Mouse (Mus musculus) CH12.LX (cell line): Measurements from ENCODE around the gene Dab1. TPM values are rescaled to one million over a fixed set of nuclear protein-coding genes. Genes with fewer than 3 reads are reported as not detected.

Experiments used
- DNase-seq: peaks from one replicate; pipeline ENCODE4 v3.0.0-alpha.2; 2013; ENCODE audit errors: extremely low read depth
- H3K27ac ChIP-seq: 2 replicates; pipeline ENCODE4 v1.5.1; 2012; ENCODE audit warnings: low read depth, mild to moderate bottlenecking, control low read depth, moderate library complexity; ENCODE audit not compliant: insufficient read depth
- H3K27me3 ChIP-seq: replicated peaks from 2 replicates; pipeline ENCODE3; 2012; ENCODE audit warnings: inconsistent platforms
- H3K36me3 ChIP-seq, 2 experiments: replicated peaks in 1 of 2; 2 replicates each; pipeline versions ENCODE3 to v1.6.1; 2012; ENCODE audit warnings: inconsistent platforms in 1 of 2, low read length in 1 of 2, mild to moderate bottlenecking in 1 of 2, mixed read lengths in 1 of 2, moderate library complexity in 1 of 2; ENCODE audit not compliant: control insufficient read depth in 1 of 2, insufficient read depth in 1 of 2
- H3K4me1 ChIP-seq, 2 experiments: 2 replicates each; pipeline ENCODE4 v1.6.1; 2012; ENCODE audit warnings: inconsistent platforms in 1 of 2, moderate library complexity in 1 of 2; ENCODE audit not compliant: insufficient read depth in 2 of 2, control insufficient read depth in 1 of 2
- H3K4me2 ChIP-seq: 2 replicates; pipeline ENCODE4 v1.6.1; 2012; ENCODE audit warnings: low read depth, mild to moderate bottlenecking, control low read depth; ENCODE audit not compliant: poor library complexity, insufficient read depth, severe bottlenecking
- H3K4me3 ChIP-seq, 3 experiments: fragments of 150-350 bp in 1 of 3; sonication (generic) in 1 of 3; replicated peaks in 1 of 3; 2 replicates each; pipeline versions ENCODE3 to v1.5.1; 2011 to 2012; ENCODE audit warnings: low read depth in 2 of 3, low read length in 2 of 3, mild to moderate bottlenecking in 2 of 3, moderate library complexity in 2 of 3, control low read depth in 1 of 3, improper control_type of control experiment in 1 of 3, inconsistent platforms in 1 of 3, mixed read lengths in 1 of 3; ENCODE audit not compliant: poor library complexity in 1 of 3
- H3K79me2 ChIP-seq: replicated peaks from 2 replicates; pipeline ENCODE4 v1.6.1; 2012; ENCODE audit warnings: mild to moderate bottlenecking, moderate library complexity; ENCODE audit not compliant: control insufficient read depth, poor library complexity, insufficient read depth, severe bottlenecking; ENCODE audit errors: extremely low read depth
- H3K9ac ChIP-seq: 2 replicates; pipeline ENCODE4 v1.6.1; 2012; ENCODE audit warnings: low read depth, mild to moderate bottlenecking, control low read depth, moderate library complexity; ENCODE audit not compliant: insufficient read depth
- H3K9me3 ChIP-seq: replicated peaks from 2 replicates; pipeline ENCODE3; 2012; ENCODE audit warnings: low read length, inconsistent platforms, mixed read lengths
- E2F4 ChIP-seq: IDR thresholded peaks from 2 replicates; pipeline ENCODE4 v1.6.1; 2011; ENCODE audit warnings: low read depth, low read length, improper control_type of control experiment; ENCODE audit not compliant: insufficient replicate concordance
- ELF1 ChIP-seq: IDR thresholded peaks from 2 replicates; pipeline ENCODE4 v1.6.1; 2014; ENCODE audit warnings: low read depth, mild to moderate bottlenecking, inconsistent platforms, low read length, improper control_type of control experiment
- IRF4 ChIP-seq: IDR thresholded peaks from 2 replicates; pipeline ENCODE4 v1.6.1; 2014; ENCODE audit warnings: low read depth, mild to moderate bottlenecking, inconsistent platforms, low read length, improper control_type of control experiment
- JUND ChIP-seq: conservative IDR thresholded peaks from 2 replicates; pipeline ENCODE4 v1.6.1; 2011; ENCODE audit warnings: low read depth, low read length, improper control_type of control experiment
- MAFK ChIP-seq: IDR thresholded peaks from 2 replicates; pipeline ENCODE4 v1.6.1; 2011; ENCODE audit warnings: low read length, improper control_type of control experiment; ENCODE audit not compliant: insufficient replicate concordance
- MAZ ChIP-seq: IDR thresholded peaks from 2 replicates; pipeline ENCODE4 v1.6.1; 2012; ENCODE audit warnings: low read depth, mild to moderate bottlenecking, inconsistent platforms, low read length, improper control_type of control experiment, moderate library complexity
- MXI1 ChIP-seq: IDR thresholded peaks from 2 replicates; pipeline ENCODE4 v1.6.1; 2011; ENCODE audit warnings: mild to moderate bottlenecking, low read depth, low read length, improper control_type of control experiment
- NELFE ChIP-seq: IDR thresholded peaks from 2 replicates; pipeline ENCODE4 v1.6.1; 2011; ENCODE audit warnings: low read depth, low read length, improper control_type of control experiment
- RAD21 ChIP-seq: IDR thresholded peaks from 2 replicates; pipeline ENCODE4 v1.6.1; 2011; ENCODE audit warnings: low read depth, mild to moderate bottlenecking, low read length, improper control_type of control experiment, moderate library complexity
- SMC3 ChIP-seq: IDR thresholded peaks from 2 replicates; pipeline ENCODE4 v1.6.1; 2011; ENCODE audit warnings: low read depth, low read length, improper control_type of control experiment
- UBTF ChIP-seq: IDR thresholded peaks from 2 replicates; pipeline ENCODE4 v1.6.1; 2012; ENCODE audit warnings: low read depth, mild to moderate bottlenecking, inconsistent platforms, low read length, improper control_type of control experiment, moderate library complexity
- USF1 ChIP-seq: IDR thresholded peaks from 2 replicates; pipeline ENCODE4 v1.6.1; 2014; ENCODE audit warnings: low read depth, mild to moderate bottlenecking, inconsistent platforms, low read length, improper control_type of control experiment
- ZC3H11A ChIP-seq: IDR thresholded peaks from 2 replicates; pipeline ENCODE4 v1.6.1; 2012; ENCODE audit warnings: low read depth, mild to moderate bottlenecking, inconsistent platforms, low read length, improper control_type of control experiment
- dilution Hi-C: fragments of 300-500 bp; cut with MboI; formaldehyde crosslinking; loops from 2 replicates; pipeline ENCODE4 v1.14.3; 2020; ENCODE audit warnings: low sequenced_read_pairs; ENCODE audit not compliant: extremely low pct_unique_long_range_greater_than_20kb, extremely low pct_ligation_motif_present
- in situ Hi-C: fragments of 300-500 bp; cut with MboI; formaldehyde crosslinking; loops from 3 replicates; pipeline ENCODE4 v1.14.3; 2019; ENCODE audit warnings: low sequenced_read_pairs, low pct_ligation_motif_present, low pct_unique_long_range_greater_than_20kb, mixed read lengths
- polyA plus RNA-seq: library from polyadenylated mRNA; unstranded; fragments of >175 nt; gene quantifications from 2 replicates; pipeline ENCODE4 v1.2.1, GENCODE M21; 2012; ENCODE audit warnings: low read depth; ENCODE audit not compliant: insufficient read length
- total RNA-seq, 2 experiments: library from RNA; depleted of rRNA; stranded (reverse); fragments of 300-350 nt in 1 of 2; fragments of >200 nt in 1 of 2; gene quantifications; 2 replicates each; pipeline ENCODE4 v1.2.3; 2012 to 2014

The Dab1 gene
- total and polyA plus RNA-seq, 3 experiments, result not detected

- H3K9me3 ChIP-seq, result peaks cover 61% of the 10 kb centered on the region
- H3K79me2 ChIP-seq, result no peaks in the 10 kb centered on the region
- no peaks in the 10 kb centered on the region for H3K36me3 ChIP-seq
- no peak for TF ChIP-seq NELFE
- TF ChIP-seq ZC3H11A, result no peak
- no peak for TF ChIP-seq RAD21
- dilution Hi-C loops, result no loop called here
- H3K27me3 ChIP-seq, result no peaks in the 10 kb centered on the region
- in situ Hi-C loops, result no loop called here
- H3K4me3 ChIP-seq, result no peak overlapping the region
- no peak for DNase-seq
- no peaks in the 10 kb centered on the region for H3K4me1 ChIP-seq
- H3K27ac ChIP-seq, result no peak overlapping the region
- H3K4me2 ChIP-seq, result no peak overlapping the region
- no peak overlapping the region for H3K9ac ChIP-seq
Measured at GRCm38 (mm10) chr4:103661386-103661785, 42.2 kb downstream of the Dab1 start.

GRCm38 (mm10) chr4:103667438-103667837 lies 48.3 kb downstream of the Dab1 start:
- TF ChIP-seq MAFK (no peak), SMC3 (no peak), UBTF (no peak), IRF4 (no peak)

GRCm38 (mm10) chr4:103677195-103677594 lies 58.0 kb downstream of the Dab1 start:
- dilution Hi-C loops, result no loop called here
- Histone ChIP-seq H3K4me2 (no peak overlapping the region), H3K27me3 (no peaks in the 10 kb centered on the region), H3K9me3 (peaks cover 47% of the 10 kb centered on the region), H3K9ac (no peak overlapping the region), H3K4me1 (no peaks in the 10 kb centered on the region), H3K36me3 (no peaks in the 10 kb centered on the region), H3K4me3 (no peak overlapping the region), H3K27ac (no peak overlapping the region)
- in situ Hi-C loops, result no loop called here
- no peak for TF ChIP-seq IRF4
- TF ChIP-seq E2F4, result no peak
- no peak for TF ChIP-seq MAZ
- TF ChIP-seq NELFE, result no peak
- TF ChIP-seq MXI1, result no peak
- TF ChIP-seq ELF1, result no peak
- no peak for TF ChIP-seq JUND
- TF ChIP-seq USF1, result no peak
- TF ChIP-seq MAFK, result no peak
- TF ChIP-seq, all 38 proteins: peak for 0
- no peaks in the 10 kb centered on the region for H3K79me2 ChIP-seq
- DNase-seq, result no peak

More at GRCm38 (mm10) chr4:103667438-103667837, 48.3 kb downstream of the Dab1 start:
- no peaks in the 10 kb centered on the region for H3K27me3 ChIP-seq
- no peaks in the 10 kb centered on the region for H3K79me2 ChIP-seq
- dilution Hi-C loops (no loop called here), in situ Hi-C loops (no loop called here)
- H3K36me3 ChIP-seq, result no peaks in the 10 kb centered on the region
- DNase-seq, result no peak
- H3K9me3 ChIP-seq, result peaks cover 57% of the 10 kb centered on the region
- no peak overlapping the region for H3K4me3 ChIP-seq
- H3K4me2 ChIP-seq, result no peak overlapping the region
- H3K9ac ChIP-seq, result no peak overlapping the region
- H3K27ac ChIP-seq, result no peak overlapping the region
- no peaks in the 10 kb centered on the region for H3K4me1 ChIP-seq
